Mouse (Mus musculus): Measurements from ENCODE around the gene Galm. TPM values are rescaled to one million over a fixed set of nuclear protein-coding genes. Genes with fewer than 3 reads are reported as not detected.
"Not testable (repeated sequence)": the region's sequence is repeated elsewhere in the genome, so short reads cannot be mapped to it uniquely, and the experiment has no call there.

Galm gene
- total RNA-seq, 2 experiments from 2014 or later, result 6.9 to 9.1 TPM

- no peak for DNase-seq
These were observed 40.2 kb downstream of the Galm start for GRCm38 (mm10) chr17:80167436-80167835.

- DNase-seq, result peak; percentile 33
These were observed 40.6 kb downstream of the Galm start for GRCm38 (mm10) chr17:80167851-80168251.

- peak; percentile 60 for DNase-seq
These were observed 41.3 kb downstream of the Galm start for GRCm38 (mm10) chr17:80168425-80169182.

DNA sequence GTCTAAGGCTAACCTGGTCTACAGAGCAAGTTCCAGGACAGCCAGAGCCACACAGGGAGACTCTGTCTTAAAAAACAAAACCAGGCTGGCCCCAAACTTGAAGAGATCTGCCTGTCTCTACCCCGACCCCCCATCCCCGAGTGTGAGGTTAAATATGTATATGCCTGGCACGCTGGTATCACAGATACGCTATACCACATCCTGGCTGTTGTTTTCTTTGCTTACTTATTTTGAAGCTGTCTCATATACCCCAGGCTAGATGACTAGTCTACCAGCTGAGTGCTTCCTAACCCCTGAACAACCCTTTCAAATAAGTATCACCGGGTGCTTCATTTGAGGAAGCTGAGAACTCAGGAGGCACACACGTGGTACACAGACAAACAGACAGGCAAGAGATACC, 42.5 kb downstream of the Galm start:
- no peak for DNase-seq

GRCm38 (mm10) chr17:80170951-80171350, 43.7 kb downstream of the Galm start:
- DNase-seq, result no peak

DNA sequence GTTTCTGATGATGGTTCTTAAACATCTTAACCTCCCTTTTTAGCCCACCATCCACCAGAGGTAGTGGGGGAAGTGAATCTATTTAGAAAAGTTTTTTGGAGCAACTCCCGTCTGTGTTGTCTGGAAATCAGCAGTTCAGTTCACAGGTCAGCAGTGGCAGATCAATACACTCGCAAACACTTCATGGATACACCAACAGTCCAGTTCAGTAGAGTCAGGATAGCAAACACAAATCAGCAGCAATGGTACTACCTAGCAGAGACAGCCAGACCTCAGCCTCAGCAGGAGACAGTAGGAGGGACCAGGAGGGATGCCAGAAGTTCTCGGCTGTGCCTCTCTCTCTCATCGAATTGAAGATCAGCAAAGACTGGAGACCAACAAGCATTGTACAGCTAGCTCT, 44.7 kb downstream of the Galm start:
- DNase-seq, result no peak

- DNase-seq, result no peak
These were observed 45.5 kb downstream of the Galm start for GRCm38 (mm10) chr17:80172761-80173160.

GRCm38 (mm10) chr17:80173708-80174107, 46.4 kb downstream of the Galm start:
- no peak for DNase-seq

GRCm38 (mm10) chr17:80174146-80174545, 46.9 kb downstream of the Galm start:
- DNase-seq, result no peak

DNA sequence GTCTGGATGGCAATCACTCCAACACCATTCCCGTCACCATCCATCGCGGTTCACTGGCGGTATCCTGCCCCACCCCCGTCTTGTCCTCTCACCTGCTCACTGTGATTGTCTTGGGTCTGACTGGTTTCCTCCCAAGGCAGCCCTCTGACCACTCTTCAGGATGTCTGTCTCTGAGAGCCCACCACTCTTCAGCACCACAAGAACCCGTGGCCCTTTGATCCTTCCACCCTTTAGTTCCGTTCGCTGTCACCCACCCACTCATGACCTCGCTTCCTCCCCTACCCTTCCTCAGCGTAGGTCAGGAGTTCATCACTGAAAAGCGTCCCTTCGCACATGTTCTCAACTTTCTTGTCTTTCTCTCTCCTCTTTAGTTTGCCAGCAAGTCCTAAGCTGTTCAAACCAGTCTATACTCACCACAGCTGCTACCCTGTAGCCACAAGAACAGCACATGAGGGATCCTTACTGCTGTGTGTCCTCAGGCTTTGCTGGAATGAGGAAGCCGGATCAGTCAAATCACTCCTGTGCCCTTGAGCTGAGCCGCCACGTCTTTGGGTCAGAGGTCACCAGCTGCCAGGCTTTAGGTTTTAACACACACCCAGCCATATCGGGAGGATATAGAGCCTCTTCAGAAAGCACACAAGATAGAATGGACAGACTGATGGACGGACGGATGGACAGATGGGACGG, 47.6 kb downstream of the Galm start:
- DNase-seq, result no peak

DNA sequence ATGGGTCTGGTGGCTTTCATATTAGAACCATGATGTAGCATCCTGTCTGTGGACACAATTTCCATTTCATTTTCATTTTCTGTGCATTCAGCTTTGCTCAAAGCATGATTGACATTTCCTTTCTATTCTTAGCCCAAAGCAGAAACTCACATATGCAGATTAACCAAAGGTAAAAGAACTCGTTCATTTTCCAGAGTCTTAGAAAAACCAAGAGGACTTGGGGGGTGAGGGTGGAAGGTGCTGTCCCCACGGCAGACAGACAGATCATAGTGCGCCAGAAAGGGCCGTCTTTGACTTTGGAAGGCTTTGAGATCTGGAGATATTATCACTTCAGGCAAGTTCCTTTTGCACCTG, 48.1 kb downstream of the Galm start:
- no peak for DNase-seq

- DNase-seq, result no peak
These were observed 48.7 kb downstream of the Galm start for GRCm38 (mm10) chr17:80175966-80176365.

DNA sequence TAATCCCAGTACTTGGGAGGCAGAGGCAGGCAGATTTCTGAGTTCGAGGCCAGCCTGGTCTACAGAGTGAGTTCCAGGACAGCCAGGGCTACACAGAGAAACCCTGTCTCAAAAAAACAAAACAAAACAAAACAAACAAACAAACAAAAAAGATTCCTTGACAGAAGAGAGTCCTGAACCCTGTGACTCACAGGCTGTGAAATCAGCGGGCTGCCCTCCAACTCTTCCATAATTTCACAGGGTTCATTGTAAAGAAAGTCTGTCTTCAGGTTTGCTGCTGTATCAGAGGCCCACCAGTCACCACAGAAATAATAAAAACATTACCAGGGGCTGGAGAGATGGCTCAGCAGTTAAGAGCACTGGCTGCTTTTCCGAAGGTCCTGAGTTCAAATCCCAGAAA, 51.6 kb downstream of the Galm start:
- not testable (repeated sequence) for DNase-seq

DNA sequence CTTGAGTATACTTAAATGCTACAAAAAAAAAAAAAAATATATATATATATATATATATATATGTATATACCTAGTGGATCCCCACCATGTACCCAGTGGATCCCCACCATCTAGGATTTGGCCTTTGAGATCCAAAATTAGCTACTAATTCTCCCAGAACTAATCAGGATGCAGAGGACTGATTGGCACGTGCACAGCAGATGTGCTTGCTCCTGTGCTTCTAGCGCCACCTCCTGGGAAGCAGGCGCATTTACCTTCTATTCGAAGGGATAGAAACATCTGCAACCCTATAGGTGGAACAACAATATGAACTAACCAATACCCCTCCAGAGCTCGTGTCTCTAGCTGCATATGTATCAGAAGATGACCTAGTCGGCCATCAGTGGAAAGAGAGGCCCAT, 52.7 kb downstream of the Galm start:
- peak; percentile 85 for DNase-seq

DNA sequence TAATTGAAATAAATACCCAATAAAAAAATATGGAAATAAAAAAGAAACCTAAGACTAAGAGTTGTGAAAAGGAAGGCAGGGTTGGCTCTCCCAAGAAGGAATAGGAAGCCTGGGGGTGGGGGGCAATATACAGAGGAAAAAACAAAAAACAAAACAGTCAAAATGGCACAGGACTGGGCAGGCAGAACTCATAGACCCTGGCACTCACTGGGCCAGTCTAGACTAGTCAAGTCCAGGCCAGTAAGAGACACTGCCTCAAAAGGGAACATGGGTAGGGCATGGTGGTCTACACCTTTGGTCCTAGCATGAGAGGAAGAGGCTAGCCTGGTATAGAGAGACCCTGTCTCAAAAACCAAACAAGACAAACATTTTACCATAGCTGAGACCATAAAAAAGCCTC, 53.2 kb downstream of the Galm start:
- no peak for DNase-seq

DNA sequence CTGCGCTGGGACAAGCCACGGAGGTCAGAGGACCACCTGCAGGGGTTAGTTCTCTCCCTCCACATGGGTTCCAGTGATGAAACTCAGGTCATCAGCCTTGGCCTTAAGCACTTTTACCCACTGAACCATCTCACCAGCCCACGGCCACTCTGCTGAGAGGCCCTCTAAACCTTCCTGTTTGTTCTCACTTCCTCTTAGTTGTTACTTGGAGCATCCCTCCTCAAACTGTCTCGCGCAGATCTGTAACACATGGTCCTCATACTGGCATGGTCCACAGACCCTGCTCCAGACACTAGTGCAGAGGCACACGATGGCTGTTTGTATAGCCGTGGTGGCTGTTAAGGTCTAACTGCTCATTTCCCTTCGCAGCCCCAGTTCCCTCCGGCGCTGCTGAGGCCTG, 56.3 kb downstream of the Galm start:
- no peak for DNase-seq

DNA sequence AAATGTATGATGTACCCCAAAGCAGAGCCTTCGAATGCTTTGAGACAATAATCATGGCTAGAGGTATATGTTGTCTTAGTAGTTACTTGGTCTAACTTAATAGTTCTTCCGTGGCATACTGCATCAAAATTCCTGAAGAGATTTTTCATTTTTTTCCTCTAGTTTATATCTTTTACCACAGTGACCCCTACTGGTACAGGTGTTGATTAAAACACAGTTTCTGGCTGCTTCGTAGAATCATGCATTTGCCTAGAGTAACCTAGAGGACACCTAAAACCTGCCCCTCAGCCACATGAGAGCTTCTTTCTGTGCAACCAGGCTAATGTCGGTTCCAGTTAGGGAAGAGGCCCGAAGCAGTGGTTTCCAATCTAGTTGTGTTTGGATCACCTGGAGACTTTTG, 65.8 kb downstream of the Galm start:
- no peak for DNase-seq

- DNase-seq, result no peak
These were observed 72.0 kb downstream of the Galm start for GRCm38 (mm10) chr17:80199160-80199778.

DNA sequence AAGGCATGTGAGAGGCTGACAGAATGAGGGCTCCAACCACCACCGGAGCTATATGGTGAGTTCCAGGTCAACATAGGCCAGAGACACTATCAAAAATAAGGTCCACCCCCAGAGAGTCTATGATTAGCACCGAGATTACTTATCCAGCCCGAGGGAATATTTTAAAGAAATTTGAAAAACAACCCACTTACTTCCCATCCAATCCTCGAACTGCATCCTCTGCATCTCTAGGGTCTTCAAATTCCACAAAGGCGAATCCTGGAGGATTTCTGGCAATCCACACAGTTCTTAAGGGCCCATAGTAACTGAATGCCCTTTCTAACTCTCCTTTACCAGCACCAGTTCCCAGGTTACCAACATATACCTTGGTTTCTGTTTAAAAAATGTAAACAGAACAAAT, 78.4 kb downstream of the Galm start:
- DNase-seq, result no peak

GRCm38 (mm10) chr17:80206301-80206670, 79.0 kb downstream of the Galm start:
- DNase-seq, result no peak

DNA sequence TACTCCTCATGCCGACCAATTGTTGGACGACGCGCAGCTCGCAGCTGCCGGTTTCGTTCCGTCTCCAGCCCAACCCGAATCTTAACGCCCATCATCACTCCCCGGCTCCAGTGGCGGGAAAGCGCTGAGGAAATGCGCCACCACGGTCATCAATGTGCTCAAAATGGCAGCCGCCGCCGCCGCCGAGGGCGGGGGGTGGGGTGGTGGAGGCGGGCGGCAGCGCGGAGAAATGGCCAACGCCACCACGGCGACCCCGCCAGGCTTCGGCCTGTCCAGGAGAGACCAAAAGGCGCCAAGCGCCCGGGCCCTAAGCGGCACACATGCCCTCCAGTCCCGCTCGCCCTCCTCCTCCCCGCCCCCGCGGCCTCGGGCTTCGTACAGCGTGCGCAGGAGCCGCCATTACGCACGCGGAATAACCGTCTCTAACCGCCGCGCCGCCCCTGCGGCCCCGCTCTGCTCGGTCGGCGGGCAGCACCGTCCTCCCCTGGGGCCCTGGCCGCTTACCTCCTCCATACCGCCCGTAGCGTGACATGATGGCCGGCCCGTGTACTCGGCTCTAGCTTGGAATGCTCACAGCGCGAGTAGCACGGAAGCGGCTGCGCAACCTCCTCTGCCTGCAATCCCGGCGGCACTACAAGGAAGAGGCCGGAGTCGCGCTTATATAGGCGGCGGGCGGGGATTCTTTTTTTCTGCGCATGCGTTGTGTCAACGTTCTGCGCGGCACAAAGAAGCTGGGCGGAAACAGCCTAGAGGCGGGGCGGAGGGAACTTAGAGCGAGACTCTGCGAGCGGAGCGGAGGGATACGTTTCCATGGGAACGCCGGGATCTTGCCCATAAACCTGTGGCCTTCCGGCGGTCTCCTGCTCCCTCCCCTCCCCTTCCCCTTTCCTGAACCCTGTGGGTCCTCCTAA, 79.7 kb downstream of the Galm start, which contains the start of the genes Srsf7 and Ttc39d:
Srsf7 (minus strand) TSS at position 637 of the 911 bp plus-strand sequence.
Ttc39d (plus strand) TSS at position 790 of the 911 bp plus-strand sequence.
- DNase-seq, result peak; percentile 99

- not testable (repeated sequence) for DNase-seq
These were observed 86.7 kb downstream of the Galm start for GRCm38 (mm10) chr17:80213998-80214397.

GRCm38 (mm10) chr17:80220131-80220530, 92.9 kb downstream of the Galm start:
- no peak for DNase-seq
